Mouse (Mus musculus): ENCODE results near the gene Gart. TPM values are rescaled to one million over a fixed set of nuclear protein-coding genes. Genes with fewer than 3 reads are reported as not detected.

Gene Gart
- total RNA-seq, 2 experiments from 2014 or later, result 45.2 to 54.1 TPM

DNA sequence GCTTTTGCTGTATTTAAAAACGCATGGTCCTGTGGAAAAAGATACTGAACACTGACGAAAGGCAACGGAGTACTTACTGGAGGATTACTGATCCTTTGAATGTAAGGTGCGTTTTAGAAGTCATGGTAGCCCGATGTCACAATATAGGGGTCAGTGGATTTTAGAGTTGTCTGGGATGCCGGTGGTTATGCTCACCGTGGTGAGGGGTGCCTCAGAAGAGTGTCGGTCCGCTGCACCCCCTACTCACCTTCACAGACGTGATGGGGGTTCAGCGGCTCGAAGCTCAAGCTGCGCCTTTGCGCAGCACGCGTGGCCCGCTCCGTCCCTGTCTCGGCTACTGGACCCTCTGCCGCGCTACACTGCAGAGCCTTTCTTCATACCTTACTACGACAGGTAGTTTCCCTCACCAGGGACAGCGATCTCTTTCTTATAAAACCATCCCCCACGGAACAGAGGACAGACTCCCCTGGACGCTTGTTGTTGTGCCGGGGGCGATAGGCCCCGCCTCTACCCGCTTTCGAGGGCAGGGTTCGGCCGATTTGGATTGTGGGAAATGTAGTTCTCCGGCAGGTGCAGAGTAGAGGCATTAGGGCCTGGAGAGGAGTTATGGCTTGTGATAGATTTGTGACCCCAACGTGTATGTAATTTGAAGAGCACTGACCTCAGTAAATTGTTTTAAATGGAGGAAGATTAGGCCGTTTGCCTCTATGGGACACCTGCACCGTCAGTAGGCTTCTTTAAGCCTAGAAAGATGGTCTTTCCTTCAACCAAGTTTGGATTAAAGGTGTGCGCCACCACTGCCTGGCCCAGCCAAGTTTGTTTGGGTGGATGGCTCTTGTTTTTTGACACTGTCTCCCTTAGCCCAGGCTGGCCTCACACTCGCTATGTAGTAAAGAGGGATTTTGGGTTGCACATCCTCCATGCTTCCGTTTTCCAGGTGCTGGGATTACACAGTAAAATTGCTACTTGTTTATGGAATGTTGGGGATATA is 27.9 kb downstream of the Gart start, which contains the start of gene Dnajc28:
Gene Dnajc28 (minus strand): TSS at position 516 of the 991 bp plus-strand sequence.
- DNase-seq, result peak; percentile 74
- intact Hi-C loops (cut with DNase I; ENCODE audit: low total_unique reads), result no loop called here

DNA sequence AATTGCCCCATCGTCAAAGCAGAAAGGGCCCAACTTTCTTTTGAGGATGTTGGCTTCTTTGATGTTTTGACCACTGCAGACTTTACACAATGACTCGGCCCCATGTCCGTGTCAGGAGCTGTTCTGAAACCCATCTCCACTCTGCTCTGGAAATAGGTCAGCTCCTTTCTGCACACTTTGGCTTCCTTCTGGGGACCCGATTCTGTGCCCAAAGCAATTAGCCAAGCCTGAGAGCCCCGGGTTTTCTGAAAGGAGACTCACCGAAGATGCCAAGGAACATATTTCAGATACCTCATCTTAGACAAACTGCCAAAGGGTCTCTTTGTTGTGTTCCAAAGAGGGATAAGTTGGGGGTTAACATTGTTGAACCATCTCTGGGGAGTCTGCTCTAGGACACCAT is 32.2 kb downstream of the Gart start:
- intact Hi-C loops (cut with DNase I; ENCODE audit: low total_unique reads), result no loop called here
- DNase-seq, result no peak

DNA sequence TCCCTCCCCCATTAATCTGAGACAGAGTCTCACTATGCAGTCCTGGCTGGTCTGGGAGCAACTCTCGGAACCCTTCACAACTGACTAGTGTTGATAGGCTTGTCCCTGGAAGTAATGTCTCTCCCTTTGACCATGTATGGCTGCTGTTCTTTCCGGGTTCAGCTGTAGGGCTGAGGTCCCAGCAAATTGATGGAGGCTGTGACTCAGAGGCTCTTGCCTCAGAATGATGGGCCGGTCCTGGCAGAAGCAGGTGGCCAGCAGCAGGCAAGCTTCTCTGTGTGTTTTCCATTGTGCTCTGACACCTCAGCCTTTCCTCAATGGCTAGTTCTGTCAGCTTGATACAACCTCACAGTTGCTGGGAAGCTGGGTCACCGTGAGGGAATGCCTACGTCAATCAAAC is 34.2 kb downstream of the Gart start:
- no peak for DNase-seq
- intact Hi-C loops (cut with DNase I; ENCODE audit: low total_unique reads), result no loop called here

DNA sequence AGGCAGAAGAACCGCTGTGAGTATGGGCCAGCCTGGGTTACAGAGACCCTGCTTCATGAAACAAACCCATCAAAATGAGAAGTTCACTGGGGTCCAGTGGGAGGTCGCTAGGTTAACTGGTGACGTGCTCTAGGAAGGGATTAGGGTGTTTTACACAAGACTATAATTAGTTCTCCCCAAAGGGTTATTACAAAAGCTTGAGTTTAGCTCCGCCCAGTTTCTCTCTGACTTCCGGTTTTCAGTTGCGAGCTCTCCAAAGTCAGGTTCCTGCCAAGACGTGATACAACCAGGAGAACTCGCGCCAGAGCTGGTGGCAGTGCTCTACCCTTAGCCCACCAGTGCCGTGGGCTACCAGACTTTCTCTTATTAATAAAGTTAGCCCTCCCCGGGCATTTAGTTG is 35.5 kb downstream of the Gart start:
- intact Hi-C loops (cut with DNase I; ENCODE audit: low total_unique reads), result no loop called here
- DNase-seq, result no peak

DNA sequence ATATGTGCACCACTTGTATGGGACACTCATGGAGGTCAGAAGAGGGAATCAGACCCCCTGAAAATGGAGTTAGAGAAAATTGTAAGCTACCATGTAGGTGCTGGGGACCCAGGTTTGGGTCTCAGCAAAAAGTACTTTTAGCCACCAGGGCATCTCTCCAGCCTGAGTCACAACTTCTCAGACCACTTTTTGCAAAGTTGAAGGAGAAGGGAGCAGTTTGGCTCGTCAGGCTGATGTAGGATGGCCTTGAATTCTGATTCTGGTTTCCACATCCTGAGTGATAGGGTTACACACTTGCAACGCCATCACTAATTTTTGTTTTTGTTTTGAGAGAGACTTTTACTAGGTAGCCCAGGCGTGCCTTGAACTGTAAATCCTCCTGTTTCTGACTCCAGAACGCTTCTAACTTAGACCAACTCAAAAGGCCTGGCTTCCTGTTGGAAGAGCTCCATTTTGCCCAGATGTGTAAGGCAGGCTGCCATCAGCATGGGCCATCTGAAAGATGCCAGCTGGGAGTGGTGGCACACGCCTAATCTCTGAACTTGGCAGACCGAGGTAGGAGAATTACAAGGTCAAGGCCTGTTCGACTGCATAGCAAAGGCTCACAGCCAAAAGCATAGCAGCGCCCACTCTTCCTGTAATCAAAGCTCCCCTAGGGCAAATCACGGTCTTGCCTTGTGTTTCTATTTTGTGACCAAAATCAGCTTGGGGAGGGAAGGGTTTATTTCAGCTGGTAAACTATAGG is 37.1 kb downstream of the Gart start:
- DNase-seq, result peak; percentile 26
- intact Hi-C loops (cut with DNase I; ENCODE audit: low total_unique reads), result no loop called here

DNA sequence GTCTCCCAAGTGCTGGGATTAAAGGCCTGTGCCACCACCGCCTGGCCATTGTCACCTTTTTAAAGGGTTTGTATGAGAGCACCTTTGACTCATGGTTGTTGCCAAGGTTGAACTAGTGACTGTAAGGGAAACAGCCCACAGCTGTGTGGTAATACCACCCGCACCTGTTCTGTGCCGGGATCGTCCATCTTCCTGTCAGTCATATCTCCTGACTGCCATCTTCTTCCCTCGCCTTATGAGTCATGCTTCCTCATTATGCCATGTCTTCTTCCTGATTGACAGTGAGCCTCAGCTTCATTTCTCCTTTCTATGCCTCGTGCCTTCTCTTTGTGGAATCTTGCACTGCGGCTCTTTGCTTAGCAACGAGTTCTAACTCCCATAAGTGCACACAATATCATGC is 39.8 kb downstream of the Gart start:
- intact Hi-C loops (cut with DNase I; ENCODE audit: low total_unique reads), result no loop called here

DNA sequence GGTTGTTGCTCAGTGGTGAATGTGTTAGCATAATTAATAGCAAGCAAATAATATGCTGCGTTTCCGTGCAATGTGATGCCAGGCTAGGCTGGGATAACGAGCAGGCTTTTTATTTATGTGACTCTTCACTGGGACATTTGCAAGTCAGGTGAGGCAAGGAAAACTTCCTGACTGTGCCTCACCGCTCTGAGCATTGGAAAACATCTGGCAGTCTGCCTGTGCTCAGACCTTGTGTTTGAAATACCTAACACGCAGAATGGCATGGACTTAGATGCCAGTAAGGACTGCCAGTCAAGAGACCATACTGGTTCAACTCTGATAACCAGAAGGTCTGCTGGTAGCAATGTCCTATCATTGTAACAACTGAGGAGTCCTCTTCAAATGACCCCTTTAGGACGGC is 41.6 kb downstream of the Gart start:
- intact Hi-C loops (cut with DNase I; ENCODE audit: low total_unique reads), result no loop called here
- no peak for DNase-seq

More for the DNA sequence above, 39.8 kb downstream of the Gart start:
- no peak for DNase-seq

DNA sequence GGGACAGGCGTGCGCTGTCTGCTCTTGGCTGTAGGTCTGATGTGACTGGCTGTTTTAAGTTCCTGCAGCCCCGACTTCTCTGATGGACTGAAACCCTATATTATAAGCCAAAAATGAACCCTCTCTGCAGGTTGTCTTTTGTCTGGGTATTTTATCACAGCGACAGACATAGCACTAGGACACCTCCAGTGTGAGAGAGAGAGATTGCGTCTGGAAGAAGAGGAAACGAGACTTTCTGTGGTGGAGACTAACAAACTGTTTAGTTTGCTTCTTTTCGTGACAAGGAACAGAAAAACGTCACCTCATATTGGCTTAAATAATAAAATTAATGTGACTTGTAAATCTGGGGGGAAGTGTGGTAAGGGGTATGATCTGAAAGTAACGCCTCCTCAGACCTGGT is 45.1 kb downstream of the Gart start:
- intact Hi-C loops (cut with DNase I; ENCODE audit: low total_unique reads), result no loop called here
- DNase-seq, result no peak

DNA sequence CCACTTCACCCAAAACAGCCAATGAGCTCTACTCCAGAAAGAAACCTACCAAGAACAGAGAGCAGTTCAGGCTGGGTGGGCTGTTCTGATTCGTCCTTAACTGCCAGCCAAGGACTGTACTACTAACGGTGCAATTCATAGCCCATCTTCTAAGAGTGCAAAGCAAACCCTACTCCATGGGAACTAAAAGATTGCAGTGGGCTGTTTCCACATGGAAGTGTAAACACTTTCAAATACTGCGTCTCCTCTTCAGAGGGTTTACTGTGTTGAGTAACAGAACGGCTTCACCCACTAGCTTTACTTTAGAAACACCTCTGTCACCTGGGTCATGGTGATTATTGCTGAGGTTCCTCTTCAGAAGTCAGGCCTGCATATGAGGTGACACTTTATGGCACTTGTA is 45.7 kb downstream of the Gart start:
- DNase-seq, result no peak
- intact Hi-C loops (cut with DNase I; ENCODE audit: low total_unique reads), result no loop called here

DNA sequence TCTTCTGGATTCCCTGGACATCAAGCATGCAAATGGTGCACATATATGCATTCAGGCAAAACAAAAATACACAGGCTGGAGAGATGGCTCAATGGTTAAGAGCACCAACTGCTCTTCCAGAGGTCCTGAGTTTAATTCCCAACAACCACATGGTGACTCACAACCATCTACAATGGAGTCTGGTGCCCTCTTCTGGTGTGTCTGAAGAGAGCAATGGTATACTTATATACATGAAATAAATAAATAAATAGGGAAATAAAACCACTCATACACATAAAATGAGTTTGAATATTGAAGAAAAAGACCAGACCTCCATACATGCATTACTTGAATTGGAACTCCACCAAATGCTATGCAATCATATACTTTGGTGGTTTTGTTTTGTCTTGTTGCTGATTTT is 47.5 kb downstream of the Gart start:
- intact Hi-C loops (cut with DNase I; ENCODE audit: low total_unique reads), result no loop called here
- DNase-seq, result no peak

DNA sequence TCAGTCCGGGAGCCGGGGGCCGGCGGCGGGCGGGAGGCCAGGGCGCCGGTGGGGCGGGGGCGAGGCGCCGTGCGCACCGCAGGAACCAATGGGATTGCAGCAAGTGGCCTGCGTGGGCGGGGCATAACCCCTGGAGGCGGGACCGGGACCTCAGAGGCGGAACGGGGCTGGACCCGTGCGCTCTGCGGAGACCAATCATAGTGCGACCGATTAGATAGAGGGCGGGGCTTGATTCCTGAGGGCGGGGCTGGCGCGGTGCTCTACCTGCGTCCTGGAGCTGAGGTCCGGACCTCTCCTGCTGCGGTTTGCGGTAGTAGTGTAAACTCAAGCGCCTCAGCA is 49.1 kb downstream of the Gart start, which contains the start of gene Tmem50b:
Gene Tmem50b (minus strand): TSS at position 129 of the 339 bp plus-strand sequence.
- intact Hi-C loops (cut with DNase I; ENCODE audit: low total_unique reads), result no loop called here
- peak; percentile 99 for DNase-seq

DNA sequence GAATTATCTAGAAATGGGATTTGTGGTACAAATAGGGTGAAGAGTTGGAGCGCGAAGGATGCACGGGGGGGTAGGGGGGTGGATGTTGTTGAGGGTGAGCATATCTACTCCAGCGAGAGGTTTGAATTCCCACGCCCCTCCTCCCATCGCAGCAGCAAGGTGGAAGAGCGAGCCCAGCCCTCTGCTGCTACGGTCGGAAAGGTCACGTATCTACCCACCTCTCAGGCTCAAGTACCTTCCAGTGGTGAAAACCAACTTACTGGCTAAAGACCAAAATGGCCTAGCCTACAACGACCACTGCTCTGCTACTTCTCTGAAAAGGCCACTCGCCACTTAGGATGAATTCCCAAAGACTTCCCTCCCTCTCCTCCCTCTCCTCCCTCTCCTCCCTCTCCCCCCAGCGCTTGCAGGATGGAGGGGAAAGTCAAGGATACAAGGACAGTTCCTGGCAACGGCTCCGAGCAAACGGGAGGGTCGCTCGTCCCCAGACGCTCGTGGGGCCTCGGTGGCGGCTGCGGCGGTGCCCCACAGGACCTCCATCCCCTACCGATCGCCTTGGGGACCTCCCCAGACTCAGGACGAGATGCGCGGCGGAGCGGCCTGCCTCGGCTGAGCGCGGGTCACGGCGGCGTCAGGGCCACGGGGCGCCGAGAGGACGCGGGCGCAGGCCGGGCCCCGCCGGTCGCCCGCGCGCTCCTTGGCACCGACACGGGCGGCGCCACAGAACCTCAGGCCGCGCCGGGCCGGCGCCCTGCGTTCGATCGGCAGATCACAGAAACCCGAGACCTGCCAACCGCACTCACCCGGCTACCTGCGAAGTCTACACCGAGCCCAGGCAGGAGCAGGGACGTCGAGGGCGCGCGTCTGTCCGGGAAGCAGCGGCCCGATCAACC is 49.7 kb downstream of the Gart start:
- intact Hi-C loops (cut with DNase I; ENCODE audit: low total_unique reads), result no loop called here
- no peak for DNase-seq

DNA sequence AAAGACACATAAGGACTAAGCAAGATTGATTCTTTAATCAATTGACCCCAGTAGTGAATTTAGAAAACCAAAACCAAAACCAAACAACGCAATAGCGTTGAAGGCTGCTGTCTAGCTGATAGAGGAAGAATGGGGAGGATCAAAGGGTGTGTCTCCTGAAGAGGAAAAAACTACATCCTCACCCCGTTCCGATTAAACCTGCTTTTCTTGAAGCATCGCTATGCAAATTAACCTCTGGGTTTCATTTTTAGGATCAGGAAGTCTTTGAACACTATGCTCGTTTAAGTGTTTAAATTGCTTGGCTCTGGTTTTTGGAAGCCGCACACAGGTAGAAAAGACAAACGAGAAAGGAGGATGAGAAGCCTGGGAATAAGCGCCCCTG is 50.4 kb downstream of the Gart start:
- DNase-seq, result no peak
- intact Hi-C loops (cut with DNase I; ENCODE audit: low total_unique reads), result no loop called here

DNA sequence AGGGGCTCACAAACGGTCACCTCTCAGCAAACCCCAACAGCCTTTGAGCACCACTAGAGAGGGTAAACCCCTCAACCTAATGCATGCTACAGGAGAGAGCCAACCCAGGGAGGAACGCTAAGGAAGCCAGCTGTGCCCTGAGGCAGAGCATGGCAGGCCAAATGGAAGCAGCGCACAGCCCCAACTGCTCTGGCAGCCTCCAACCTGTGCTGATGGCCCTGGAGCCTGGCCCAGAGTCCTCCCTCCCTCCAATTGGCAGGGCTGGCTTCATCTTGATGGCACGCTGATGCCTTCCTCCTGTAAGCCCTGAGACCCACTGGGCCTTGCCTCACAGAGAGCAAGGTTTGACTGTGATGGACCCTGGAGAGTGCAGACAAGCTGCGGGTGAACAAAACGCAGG is 51.7 kb downstream of the Gart start:
- intact Hi-C loops (cut with DNase I; ENCODE audit: low total_unique reads), result no loop called here
- DNase-seq, result peak; percentile 65

DNA sequence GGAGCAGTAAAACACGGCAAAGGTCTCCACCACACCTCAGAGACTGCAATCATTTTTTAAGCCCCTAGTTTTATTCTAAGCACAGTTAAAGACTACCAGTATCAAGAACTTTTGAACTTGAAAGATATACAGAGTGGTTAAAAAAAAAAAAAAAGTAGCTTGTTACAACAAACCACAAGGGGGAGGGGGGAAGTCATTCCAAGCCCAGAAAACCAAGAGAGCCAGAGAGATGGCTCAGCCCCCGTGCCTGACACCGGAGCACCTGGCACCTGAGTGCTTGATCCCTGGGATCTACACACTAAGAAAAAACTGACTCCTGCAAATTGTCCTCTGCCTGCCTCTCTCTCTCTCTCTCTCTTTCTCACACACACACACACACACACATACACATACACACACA is 53.5 kb downstream of the Gart start:
- intact Hi-C loops (cut with DNase I; ENCODE audit: low total_unique reads), result no loop called here
- DNase-seq, result no peak

DNA sequence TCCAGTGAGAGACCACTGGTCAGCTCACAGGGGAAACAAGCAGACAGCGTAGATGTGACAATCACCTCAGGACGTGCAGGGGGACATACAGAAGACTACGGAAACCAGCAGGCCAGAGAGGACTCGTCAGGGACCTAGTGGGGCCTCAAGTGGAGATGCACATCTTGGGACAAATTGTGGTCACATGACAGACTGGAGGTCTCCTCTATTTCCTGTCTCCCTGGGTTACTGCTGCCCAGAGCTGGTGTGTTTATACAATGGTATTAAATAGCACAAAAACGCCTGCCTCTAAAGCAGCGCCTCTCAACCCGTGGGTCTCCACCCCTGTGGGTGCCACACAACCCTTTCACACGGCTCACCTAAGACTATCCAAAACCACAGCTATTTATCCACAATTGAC is 54.6 kb downstream of the Gart start:
- DNase-seq, result no peak
- intact Hi-C loops (cut with DNase I; ENCODE audit: low total_unique reads), result no loop called here

DNA sequence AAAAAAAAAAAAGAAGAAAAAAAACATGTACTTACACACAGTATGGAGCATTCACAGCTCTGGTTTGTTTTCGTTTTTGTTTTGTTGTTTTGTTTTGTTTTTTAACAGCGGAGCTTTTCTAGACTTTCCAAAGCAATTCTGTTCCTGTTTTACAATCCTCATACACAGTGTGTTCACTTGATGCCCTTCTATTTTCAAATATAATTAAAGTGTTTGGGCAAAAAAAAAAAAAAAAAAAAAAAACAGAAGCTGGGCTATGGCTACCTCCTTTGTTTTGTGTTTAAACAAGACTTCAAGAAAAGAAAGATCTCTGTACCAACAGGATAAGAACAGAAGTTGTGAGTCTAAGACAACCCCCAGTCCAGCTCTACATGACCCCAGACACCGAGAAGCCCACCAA is 58.0 kb downstream of the Gart start:
- intact Hi-C loops (cut with DNase I; ENCODE audit: low total_unique reads), result no loop called here
- DNase-seq, result no peak

DNA sequence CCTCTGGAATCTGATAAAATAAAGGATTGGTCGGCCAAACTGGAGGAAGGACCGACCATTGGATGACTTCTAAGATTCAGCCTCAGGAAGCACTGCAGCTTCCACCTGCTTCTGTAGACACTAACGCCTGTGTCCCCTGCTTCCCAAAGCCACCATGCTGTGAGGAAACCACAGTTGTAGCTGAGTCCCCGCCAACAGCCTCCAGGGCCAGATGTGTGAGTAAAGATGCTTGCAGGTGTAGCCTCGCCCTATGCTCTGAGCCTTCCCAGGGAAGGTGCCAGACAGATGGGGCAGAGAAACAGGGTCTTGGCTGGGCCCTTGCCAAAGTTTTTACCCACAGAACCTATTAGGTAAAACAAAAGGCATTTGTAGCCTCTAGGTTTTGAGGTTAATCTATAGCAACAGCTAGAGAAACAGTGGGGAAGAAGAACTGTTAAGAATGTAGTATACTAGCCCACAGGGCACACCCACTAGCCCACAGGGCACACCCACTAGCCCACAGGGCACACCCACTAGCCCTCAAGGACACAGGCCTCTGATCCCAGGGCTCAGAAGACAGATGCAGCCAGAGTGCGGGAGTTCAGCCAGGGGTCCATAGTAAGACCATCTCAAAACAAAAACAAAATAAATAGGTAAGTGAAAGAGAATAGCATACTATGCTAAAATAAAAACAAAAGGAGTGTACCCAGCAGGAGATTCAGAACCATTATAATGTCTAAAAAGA is 58.9 kb downstream of the Gart start:
- intact Hi-C loops (cut with DNase I; ENCODE audit: low total_unique reads), result no loop called here
- DNase-seq, result no peak

DNA sequence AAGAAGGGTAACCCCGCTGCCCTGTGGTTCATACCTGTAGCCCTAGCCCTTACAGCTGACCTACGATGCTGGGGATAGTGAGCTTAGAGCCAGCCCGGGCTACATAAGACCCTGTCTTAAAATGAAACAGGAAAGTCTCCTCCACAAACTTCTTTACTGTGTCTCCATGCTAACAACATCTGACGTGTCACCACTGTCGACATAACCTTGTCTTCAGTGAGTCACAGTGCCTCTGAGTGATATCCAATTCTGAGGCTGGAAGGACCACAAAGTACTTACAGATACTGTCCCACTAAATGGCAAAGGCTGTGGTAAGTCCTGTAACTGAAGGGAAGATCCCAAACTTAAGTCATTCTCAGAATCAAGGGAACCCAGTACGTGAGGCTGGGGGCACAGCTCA is 60.5 kb downstream of the Gart start:
- DNase-seq, result no peak
- intact Hi-C loops (cut with DNase I; ENCODE audit: low total_unique reads), result no loop called here

All from gastrocnemius, postnatal 14 days (tissue).